Comparison of ENCODE assay signal across 17 mouse cellular contexts in the genomic region with DNA sequence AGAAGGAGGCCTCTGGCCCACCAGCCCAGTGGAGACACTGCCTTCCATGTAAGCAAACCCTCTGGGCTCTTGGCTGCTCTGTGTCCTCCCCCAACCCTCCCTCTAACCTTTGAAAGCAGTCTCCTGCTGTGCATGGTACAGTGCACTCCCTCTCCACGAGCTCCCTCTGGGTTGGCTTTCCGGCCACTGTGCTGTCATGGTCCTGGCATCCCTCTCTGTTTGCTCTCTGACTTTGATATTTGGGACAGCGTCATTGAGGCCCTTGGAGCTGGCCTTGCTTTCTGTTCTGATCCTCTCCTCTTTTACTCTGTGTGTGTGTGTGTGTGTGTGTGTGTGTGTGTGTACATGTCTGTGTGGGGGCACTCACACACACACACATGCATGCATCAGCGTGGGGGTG. TPM values are rescaled to one million over a fixed set of nuclear protein-coding genes. Genes with fewer than 3 reads are reported as not detected.
DNase-seq lines count a peak whose midpoint lies in the region; ATAC-seq and TF ChIP-seq lines count a peak whose summit lies in the region.
"Had no signal": no experiment of that assay in that cellular context is flagged by ENCODE, and none has a peak within 500 bp of the region (broad histone marks: within the 10 kb centered on the region; RNA-seq: fewer than 3 reads in every experiment).

No protein-coding gene starts in this region.

- peak; percentile 88 for ATAC-seq in kidney, embryonic 16.5 days (ENCODE audit: low FRiP score, low TSS enrichment)
- ATAC-seq in granulocyte monocyte progenitor cell, adult 5-6 weeks (replicated peaks; ENCODE audit: poor library complexity, severe bottlenecking): no peak
- ATAC-seq: forebrain, postnatal 0 days; Patski had no signal

- TF ChIP-seq CTCF in liver, adult 2 months (IDR thresholded peaks at IDR 0.05; ENCODE audit: low read depth, low read length): no peak

- H3K36me3 ChIP-seq in heart, embryonic 10.5 days: peaks cover 61% of the 10 kb centered on the region
- peaks cover 10% of the 10 kb centered on the region for H3K36me3 ChIP-seq in kidney, embryonic 16.5 days (ENCODE audit: insufficient read depth, low read length)
- peaks cover 45% of the 10 kb centered on the region for H3K36me3 ChIP-seq in liver, adult 2 months (ENCODE audit: control insufficient read depth, insufficient read depth, low read length)

- no peak overlapping the region for H3K4me3 ChIP-seq in heart, embryonic 10.5 days
- no peak overlapping the region for H3K4me3 ChIP-seq in kidney, embryonic 16.5 days (ENCODE audit: low read length)
- H3K4me3 ChIP-seq in liver, adult 2 months (ENCODE audit: insufficient read depth, low read depth, low read length): no peak overlapping the region
- H3K4me3 ChIP-seq: embryonic facial prominence, embryonic 12.5 days; heart, embryonic 13.5 days had no signal

- no peaks in the 10 kb centered on the region for H3K9me3 ChIP-seq in heart, embryonic 10.5 days
- H3K9me3 ChIP-seq in kidney, embryonic 16.5 days (ENCODE audit: low read length): no peaks in the 10 kb centered on the region
- H3K9me3 ChIP-seq: embryonic facial prominence, embryonic 12.5 days; heart, embryonic 13.5 days had no signal

- no peak overlapping the region for H3K9ac ChIP-seq in kidney, embryonic 16.5 days (replicated peaks; ENCODE audit: low read length)
- peak overlapping the region; percentile 71 for H3K9ac ChIP-seq in liver, adult 2 months (ENCODE audit: low read depth, low read length)
- H3K9ac ChIP-seq: embryonic facial prominence, embryonic 12.5 days; forebrain, postnatal 0 days; heart, embryonic 13.5 days had no signal

- no peaks in the 10 kb centered on the region for H3K79me2 ChIP-seq in liver, adult 2 months (ENCODE audit: control insufficient read depth, insufficient read depth, low read length)

- 61% methylated on average over 4 of the region's 4 CpGs for WGBS in heart, embryonic 10.5 days
- 61% methylated on average over 4 of the region's 4 CpGs for WGBS in kidney, embryonic 16.5 days
- WGBS in liver, adult 2 months: 23% methylated on average over 4 of the region's 4 CpGs

- H3K27me3 ChIP-seq in heart, embryonic 10.5 days (ENCODE audit: insufficient read depth, poor library complexity, severe bottlenecking): no peaks in the 10 kb centered on the region
- no peaks in the 10 kb centered on the region for H3K27me3 ChIP-seq in kidney, embryonic 16.5 days (ENCODE audit: insufficient read depth, low read length)
- H3K27me3 ChIP-seq in liver, adult 2 months (ENCODE audit: control insufficient read depth, insufficient read depth, low read length): no peaks in the 10 kb centered on the region
- H3K27me3 ChIP-seq: embryonic facial prominence, embryonic 12.5 days; heart, embryonic 13.5 days; Patski had no signal

- TF ChIP-seq POLR2A in liver, adult 2 months (IDR thresholded peaks at IDR 0.05; ENCODE audit: extremely low read depth, insufficient read depth, low read length): no peak

- no peak overlapping the region for H3K27ac ChIP-seq in heart, embryonic 10.5 days
- peak overlapping the region; percentile 25; the same call in 1 of the 2 replicates for H3K27ac ChIP-seq in kidney, embryonic 16.5 days (ENCODE audit: low read length)
- H3K27ac ChIP-seq in liver, adult 2 months (replicated peaks; ENCODE audit: insufficient read depth, low read depth, low read length): peak overlapping the region; percentile 100
- H3K27ac ChIP-seq: embryonic facial prominence, embryonic 12.5 days; heart, embryonic 13.5 days had no signal

- peak; percentile 67 for DNase-seq in heart, embryonic 10.5 days (ENCODE audit: low spot score)
- no peak for DNase-seq in heart, adult 9 months (ENCODE audit: low spot score in 2 of 2)
- no peak for DNase-seq in kidney, postnatal 14 days
- peak; percentile 57 for DNase-seq in ZHBTc4 (ENCODE audit: low read depth, low spot score)
- DNase-seq in liver, adult 2 months (ENCODE audit: extremely low read depth, low read depth, low spot score): peak; percentile 98
- DNase-seq in layer of hippocampus, adult 9-11 months: no peak
- DNase-seq: B cell, adult 2 months; forebrain, postnatal 0 days; gastrocnemius, postnatal 10 days; lung, adult 18-20 months; right cerebral cortex, postnatal 4 days; thymus, adult 2 months had no signal

- no peak overlapping the region for H3K4me2 ChIP-seq in kidney, embryonic 16.5 days (replicated peaks; ENCODE audit: low read depth, low read length)
- H3K4me2 ChIP-seq: embryonic facial prominence, embryonic 12.5 days; heart, embryonic 13.5 days had no signal

- H3K4me1 ChIP-seq in heart, embryonic 10.5 days: 0 out of 2 replicates have a peak, but pooled peaks cover 3% of the 10 kb centered on the region
- H3K4me1 ChIP-seq in kidney, embryonic 16.5 days (ENCODE audit: insufficient read depth, low read length): peaks cover 11% of the 10 kb centered on the region
- H3K4me1 ChIP-seq in liver, adult 2 months (ENCODE audit: control insufficient read depth, insufficient read depth, low read length): peaks cover 28% of the 10 kb centered on the region
- H3K4me1 ChIP-seq: embryonic facial prominence, embryonic 12.5 days; heart, embryonic 13.5 days had no signal

RNA-seq across cellular contexts. Expression of a gene that starts 17.0 kb away (rescaled TPM):
- polyA plus RNA-seq in heart, embryonic 10.5 days (2016; fragmentation: Nextera tagmentation; extraction: Ambion mirVana): 41.5 and 45.1 TPM in 2 replicates
- polyA plus RNA-seq in kidney, embryonic 16.5 days (2015; fragmentation: Nextera tagmentation; extraction: Ambion mirVana): 83.0 and 95.2 TPM in 2 replicates
- total RNA-seq in liver, adult 2 months (2014; rRNA removed): 266 and 287 TPM in 2 replicates
- polyA plus RNA-seq in liver, adult 2 months (2012; rRNA removed): 241 and 259 TPM in 2 replicates
- 88.3 and 115 TPM in 2 replicates for total RNA-seq in granulocyte monocyte progenitor cell, adult 5-6 weeks (2014; fragmentation: Nextera tagmentation)
- 39.5 and 45.5 TPM in 2 replicates for total RNA-seq in granulocyte monocyte progenitor cell, adult 5-6 weeks (2017)

RNA-seq across cellular contexts. Expression of a gene that starts 23.4 kb away (rescaled TPM):
- 99.4 and 115 TPM in 2 replicates for polyA plus RNA-seq in heart, embryonic 10.5 days (2016; fragmentation: Nextera tagmentation; extraction: Ambion mirVana)
- polyA plus RNA-seq in kidney, embryonic 16.5 days (2015; fragmentation: Nextera tagmentation; extraction: Ambion mirVana): 143 and 150 TPM in 2 replicates
- 27.5 and 56.4 TPM in 2 replicates for total RNA-seq in liver, adult 2 months (2014; rRNA removed)
- 569 and 614 TPM in 2 replicates for polyA plus RNA-seq in liver, adult 2 months (2012; rRNA removed)
- 2.3 and 3.4 TPM in 2 replicates for total RNA-seq in granulocyte monocyte progenitor cell, adult 5-6 weeks (2014; fragmentation: Nextera tagmentation)
- 7.0 and 8.5 TPM in 2 replicates for total RNA-seq in granulocyte monocyte progenitor cell, adult 5-6 weeks (2017)

RNA-seq across cellular contexts. Expression of a gene that starts 51.8 kb away (rescaled TPM):
- 38.1 and 42.1 TPM in 2 replicates for polyA plus RNA-seq in heart, embryonic 10.5 days (2016; fragmentation: Nextera tagmentation; extraction: Ambion mirVana)
- polyA plus RNA-seq in kidney, embryonic 16.5 days (2015; fragmentation: Nextera tagmentation; extraction: Ambion mirVana): 66.7 and 72.8 TPM in 2 replicates
- total RNA-seq in liver, adult 2 months (2014; rRNA removed): 29.6 and 29.8 TPM in 2 replicates
- 7.2 and 7.4 TPM in 2 replicates for polyA plus RNA-seq in liver, adult 2 months (2012; rRNA removed)
- 6.7 and 24.5 TPM in 2 replicates for total RNA-seq in granulocyte monocyte progenitor cell, adult 5-6 weeks (2014; fragmentation: Nextera tagmentation)
- total RNA-seq in granulocyte monocyte progenitor cell, adult 5-6 weeks (2017): 8.6 and 8.7 TPM in 2 replicates

RNA-seq across cellular contexts. Expression of a gene that starts 52.2 kb away (rescaled TPM):
- 8.3 and 13.4 TPM in 2 replicates for polyA plus RNA-seq in heart, embryonic 10.5 days (2016; fragmentation: Nextera tagmentation; extraction: Ambion mirVana)
- 18.0 and 19.4 TPM in 2 replicates for polyA plus RNA-seq in kidney, embryonic 16.5 days (2015; fragmentation: Nextera tagmentation; extraction: Ambion mirVana)
- total RNA-seq in liver, adult 2 months (2014; rRNA removed): 21.6 and 27.0 TPM in 2 replicates
- 5.1 and 5.9 TPM in 2 replicates for polyA plus RNA-seq in liver, adult 2 months (2012; rRNA removed)
- total RNA-seq in granulocyte monocyte progenitor cell, adult 5-6 weeks (2014; fragmentation: Nextera tagmentation): 37.3 and 42.8 TPM in 2 replicates
- 52.7 and 67.2 TPM in 2 replicates for total RNA-seq in granulocyte monocyte progenitor cell, adult 5-6 weeks (2017)

Comparison
In these comparisons a context has a peak if more than half of its experiments do, and no peak if none do; other contexts are left out.
1. DNase-seq: peak in heart, embryonic 10.5 days (single experiment), ZHBTc4 (single experiment) and liver, adult 2 months (single experiment); none in heart, adult 9 months (0 of 2), kidney, postnatal 14 days (single experiment) and layer of hippocampus, adult 9-11 months (single experiment).